Mouse (Mus musculus) R1 (cell line): ENCODE data around the gene Ppp1r1b.
"Not testable (repeated sequence)": the region's sequence is repeated elsewhere in the genome, so short reads cannot be mapped to it uniquely, and the experiment has no call there.

Source experiments
- DNase-seq: peaks from one replicate; pipeline ENCODE4 v3.0.0-alpha.2; 2018; ENCODE audit warnings: low read depth, low spot score

Ppp1r1b gene

DNA sequence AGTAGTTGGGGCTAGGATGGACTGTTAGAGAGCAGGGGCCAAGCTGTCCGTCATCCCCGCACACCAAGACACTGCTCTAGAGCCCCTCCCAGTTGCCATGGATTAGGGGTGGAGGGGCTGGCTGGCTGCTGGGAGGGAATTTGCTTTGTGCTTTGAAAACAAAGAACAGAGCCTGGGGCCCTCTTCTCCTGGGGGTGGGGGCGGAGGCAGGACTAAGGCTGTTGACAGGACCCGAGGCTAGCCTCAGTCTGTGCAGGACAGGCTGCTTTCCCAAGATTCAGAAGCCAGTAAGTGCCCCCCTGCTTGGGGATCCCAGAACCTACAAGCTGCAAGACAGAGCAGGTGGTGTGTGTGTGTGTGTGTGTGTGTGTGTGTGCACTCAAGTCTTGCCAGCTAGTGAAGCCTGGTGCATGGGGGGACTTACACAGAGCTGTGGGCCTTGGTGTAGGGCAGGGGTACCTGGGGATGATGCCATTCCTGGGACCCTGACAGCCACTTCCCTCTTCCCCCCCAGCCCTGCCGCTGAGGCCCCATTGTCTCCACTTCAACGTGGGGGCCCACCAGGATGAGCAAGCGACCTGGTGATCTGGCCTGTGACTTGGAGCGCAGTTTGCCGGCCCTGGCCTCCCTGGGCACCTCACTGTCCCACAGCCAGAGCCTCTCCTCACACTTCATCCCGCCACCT, 23.5 kb downstream of the Ppp1r1b start:
- DNase-seq: peak; percentile 83

DNA sequence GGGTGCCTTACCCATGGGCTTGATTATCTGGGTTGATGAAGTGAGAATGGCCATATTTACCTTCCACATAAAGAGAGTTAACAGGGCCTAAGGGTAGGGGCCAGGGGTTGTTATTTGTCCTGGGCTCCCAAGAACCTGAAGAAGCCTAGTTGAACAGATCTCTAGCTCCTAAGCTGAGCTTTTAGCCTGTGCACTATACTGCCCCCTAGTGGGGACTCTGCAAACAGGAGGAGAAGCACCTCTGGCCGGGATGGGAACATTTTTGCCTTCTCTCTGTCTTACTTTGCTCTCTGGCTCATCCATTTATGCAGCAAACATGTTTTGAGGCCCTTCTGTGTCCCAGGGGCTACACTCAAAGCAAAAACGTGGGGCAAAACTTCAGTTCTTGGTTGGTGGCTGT, 24.2 kb downstream of the Ppp1r1b start:
- DNase-seq: peak; percentile 81

DNA sequence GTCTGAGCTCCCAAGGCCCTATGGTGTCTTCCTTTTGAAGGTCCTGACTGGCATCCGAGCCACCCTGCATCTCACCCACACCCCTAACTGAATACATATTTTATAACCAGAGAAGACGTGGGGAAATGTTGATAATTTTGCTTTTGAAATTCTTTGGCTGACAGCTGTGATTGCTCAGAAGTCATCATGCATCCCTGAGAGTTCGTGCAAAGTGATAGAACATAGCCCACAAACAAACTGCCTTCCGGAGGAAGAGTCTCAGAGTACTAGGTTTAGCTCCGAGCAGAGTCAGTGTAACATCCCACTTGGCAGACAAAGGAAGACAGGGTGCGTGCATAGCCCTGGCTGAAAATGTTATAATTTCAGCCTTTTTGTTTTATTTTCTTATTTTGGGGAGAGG, 25.0 kb downstream of the Ppp1r1b start:
- DNase-seq: no peak

DNA sequence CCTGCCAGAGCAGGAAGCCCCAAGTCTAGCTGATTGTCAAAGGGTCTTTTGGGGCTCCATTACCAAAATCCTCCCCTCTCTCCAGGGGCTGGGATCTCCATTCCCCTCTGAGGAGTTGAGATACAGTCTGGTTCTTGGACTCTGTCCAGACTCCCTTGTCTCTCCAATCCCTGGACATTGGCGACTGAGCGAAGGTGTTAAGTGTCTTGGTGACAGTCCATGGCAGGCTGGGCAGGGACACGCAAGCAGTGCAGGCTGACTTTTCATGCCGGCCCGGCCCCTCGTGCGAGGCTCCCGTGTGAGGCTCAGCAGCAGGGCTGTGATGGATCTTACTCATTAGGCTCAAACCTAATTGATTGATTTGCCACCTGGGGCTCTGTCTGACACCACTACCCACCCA, 26.1 kb downstream of the Ppp1r1b start:
- DNase-seq: no peak

DNA sequence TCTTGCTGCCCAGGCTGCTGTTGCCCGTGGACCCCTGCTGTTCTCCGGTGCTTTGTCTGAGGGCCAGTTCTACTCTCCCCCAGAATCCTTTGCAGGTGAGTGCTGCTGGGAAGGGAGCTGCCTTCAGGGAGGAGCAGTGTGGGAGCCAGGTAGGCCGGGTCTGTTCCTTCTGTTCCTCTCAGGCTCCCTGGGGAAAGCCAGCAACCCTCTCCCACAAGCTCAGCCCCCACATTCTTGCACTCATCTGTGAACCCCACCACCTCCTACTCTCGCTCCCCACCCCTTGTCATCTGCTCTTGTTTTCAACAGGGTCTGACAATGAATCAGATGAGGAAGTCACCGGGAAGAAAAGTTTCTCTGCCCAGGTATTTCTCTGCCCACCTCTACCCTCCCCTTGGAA, 28.6 kb downstream of the Ppp1r1b start:
- no peak for DNase-seq

DNA sequence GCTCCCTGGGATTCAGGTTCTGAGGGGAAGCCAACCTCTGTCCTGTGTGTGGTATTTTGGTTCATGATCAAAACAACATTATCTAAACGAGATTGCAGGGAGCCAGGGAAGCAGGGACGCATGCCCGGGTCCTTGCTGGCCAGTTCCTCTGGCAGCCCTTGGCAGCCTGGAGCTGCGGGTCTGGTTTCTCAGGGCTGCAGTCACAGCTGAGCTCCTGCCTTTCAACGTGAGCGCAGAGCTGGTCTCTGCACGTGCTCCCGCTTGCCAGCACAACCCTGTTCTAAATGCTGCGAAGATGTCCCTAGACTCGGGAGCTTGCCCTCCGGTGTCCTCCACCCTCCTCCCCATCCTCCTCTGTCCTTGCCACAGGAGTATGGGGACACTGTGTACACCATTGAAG, 29.6 kb downstream of the Ppp1r1b start:
- DNase-seq: no peak

DNA sequence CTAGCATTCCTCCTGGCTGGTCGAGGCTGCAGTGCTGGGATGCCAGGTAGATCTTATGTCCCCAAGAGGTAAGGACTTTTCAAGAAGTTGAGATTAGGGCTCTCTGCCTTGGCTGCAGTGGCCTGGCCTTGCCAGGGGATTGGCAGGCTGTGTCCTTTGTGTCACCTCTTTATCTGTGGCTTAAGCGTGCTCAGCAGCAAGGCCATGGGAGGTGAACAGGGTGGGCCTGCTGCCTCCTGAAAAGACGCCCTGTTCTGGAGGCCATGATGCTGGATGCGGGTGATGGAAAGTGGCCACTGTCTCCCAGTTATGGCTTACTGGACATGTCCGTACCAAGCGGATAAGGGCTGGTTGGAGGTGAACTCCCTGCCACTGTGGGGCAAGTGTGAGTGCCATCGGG, 31.2 kb downstream of the Ppp1r1b start:
- DNase-seq: no peak

DNA sequence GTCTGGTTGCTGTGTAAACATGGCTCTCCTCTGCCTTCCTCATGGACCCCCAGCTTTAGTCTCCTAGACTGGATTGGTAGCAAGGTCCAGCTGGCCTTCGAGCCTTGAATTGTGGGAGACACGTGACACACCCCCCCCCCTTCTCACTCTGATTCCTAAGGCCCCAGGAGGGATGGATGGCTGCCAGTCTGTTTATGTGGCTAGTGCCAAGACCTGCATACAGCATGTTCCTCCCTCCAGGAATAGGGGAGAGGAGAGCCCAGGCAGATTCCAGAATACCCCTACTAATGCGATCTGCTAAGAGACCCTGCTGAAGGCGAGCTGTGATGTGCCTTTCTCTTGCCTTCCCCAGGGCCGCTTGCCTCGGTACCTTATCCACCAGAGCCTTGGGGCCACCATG, 31.9 kb downstream of the Ppp1r1b start:
- no peak for DNase-seq

DNA sequence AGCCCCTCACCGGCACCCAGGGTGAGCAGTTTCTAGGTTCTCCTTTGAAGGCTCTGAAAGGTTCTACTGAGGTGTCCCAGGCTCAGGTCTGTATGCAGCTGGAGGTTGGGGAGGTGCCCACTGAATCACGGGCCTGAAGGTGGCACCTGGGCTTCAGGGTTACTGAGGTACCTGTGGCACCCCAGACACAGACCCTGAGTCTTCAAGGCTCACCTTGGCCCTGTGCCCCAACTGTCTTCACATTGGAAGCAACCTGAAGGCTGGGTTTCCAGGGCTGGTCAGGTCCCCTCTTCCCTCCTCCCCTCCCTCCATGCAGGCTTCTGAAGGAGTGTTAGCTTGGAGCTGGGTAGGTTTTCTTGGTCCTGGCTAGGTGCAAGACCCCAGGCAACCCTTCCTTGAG, 33.4 kb downstream of the Ppp1r1b start:
- DNase-seq: no peak

DNA sequence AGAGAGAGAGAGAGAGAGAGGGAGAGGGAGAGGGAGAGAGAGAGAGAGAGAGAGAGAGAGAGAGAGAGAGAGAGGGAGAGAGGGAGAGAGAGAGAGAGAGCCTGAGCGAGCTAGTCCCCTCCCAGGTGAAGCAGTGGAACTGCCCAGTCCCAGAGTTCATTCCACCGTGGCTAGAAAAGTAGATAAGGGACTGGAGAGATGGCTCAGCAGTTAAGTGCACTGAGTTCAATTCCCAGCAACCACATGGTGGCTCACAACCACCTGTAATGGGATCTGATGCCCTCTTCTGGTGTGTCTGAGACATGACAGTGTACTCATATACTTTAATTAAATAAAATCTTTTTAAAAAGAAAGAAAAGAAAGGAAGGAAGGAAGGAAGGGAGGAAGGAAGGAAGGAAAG, 34.2 kb downstream of the Ppp1r1b start:
- not testable (repeated sequence) for DNase-seq

DNA sequence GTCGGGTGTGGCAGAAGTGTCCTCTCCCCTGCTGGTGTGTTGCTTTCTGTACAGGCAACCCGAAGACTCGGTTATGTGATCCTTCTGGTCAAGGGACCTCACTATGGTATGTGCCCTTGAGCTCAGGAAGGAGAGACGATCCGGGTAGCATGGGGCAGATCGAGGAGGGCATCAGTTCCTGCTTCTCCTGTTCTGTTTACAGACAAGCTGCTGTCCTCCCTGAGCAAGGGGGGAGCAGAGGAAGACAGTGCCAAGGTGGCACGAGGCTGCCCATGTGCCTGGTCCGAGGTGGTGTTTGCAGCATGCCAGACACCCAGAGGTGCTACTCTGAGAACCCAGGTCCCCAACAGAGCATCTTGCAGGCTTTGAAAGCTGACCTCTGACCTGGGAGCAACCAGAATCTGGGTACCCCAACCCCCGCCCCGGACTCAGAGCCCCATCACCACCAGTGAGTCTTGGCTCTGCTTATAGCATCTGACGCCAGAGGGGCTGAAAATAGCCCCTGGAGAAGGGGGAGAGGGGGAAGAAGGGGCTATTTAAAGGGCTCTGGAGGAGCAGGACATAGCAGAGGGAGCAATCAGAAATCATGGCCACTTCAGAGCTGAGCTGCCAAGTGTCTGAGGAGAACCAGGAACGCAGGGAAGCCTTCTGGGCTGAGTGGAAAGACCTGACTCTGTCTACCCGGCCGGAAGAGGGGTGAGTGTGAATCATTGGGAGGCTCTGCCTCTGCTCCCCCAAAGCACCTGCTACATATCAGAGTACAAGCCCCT, 35.2 kb downstream of the Ppp1r1b start, which contains the start of gene Tcap:
Tcap (plus strand) TSS at position 551 of the 770 bp plus-strand sequence.
- DNase-seq: no peak

DNA sequence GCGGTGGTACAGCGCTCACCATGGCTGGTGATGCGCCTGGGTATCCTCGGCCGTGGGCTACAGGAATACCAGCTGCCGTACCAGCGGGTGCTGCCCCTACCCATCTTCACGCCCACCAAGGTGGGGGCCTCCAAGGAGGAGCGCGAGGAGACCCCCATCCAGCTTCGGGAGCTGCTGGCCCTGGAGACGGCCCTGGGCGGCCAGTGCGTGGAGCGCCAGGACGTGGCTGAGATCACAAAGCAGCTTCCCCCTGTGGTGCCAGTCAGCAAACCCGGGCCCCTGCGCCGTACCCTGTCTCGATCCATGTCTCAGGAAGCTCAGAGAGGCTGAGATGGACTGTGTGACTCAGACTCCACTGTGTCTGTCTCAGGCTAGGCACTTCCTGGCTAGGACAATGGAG, 36.0 kb downstream of the Ppp1r1b start:
- DNase-seq: no peak

DNA sequence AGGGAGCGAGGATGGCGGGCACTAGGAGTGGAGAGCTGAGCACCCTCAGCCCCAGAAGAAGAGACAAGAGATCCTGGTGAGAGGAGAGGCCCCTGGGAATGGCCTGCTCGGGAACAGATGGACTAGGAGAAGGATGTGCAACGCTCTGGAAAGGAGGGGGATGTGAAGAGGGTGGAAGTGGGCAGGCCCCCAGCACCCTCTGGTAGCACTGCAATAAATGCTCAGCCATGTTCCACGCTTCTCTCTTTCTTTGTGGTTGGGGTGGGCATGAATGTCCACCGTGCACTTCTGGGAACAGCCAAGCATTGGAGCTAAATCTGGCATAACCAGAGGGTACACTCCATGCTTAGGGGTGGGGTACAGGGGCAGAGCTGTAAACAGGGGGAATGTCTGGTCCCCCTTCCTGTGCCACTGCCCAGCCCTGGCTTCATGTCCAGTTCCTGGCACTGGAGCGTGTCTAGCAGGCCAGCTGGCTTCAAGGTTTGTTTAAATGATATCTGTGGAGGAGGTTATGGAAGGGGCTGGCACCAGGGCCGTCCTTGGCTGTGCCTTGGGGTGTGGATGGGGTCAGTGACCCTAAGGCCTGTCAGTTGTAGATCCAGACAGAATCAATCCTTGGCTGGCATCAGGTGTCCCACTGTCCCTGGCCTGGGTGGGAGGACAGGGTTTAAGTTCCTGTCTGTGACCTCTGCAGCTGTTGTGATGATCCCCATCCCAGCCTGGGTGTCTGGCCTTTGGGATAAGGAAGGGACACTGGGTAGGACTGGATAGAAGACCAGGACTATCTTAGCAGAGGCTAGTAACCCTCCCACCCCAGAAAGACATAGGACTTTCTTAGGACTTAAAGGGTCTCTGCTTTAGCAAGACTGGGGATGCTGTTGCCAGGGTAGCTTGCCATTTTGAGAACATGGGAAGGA, 36.8 kb downstream of the Ppp1r1b start:
- no peak for DNase-seq

DNA sequence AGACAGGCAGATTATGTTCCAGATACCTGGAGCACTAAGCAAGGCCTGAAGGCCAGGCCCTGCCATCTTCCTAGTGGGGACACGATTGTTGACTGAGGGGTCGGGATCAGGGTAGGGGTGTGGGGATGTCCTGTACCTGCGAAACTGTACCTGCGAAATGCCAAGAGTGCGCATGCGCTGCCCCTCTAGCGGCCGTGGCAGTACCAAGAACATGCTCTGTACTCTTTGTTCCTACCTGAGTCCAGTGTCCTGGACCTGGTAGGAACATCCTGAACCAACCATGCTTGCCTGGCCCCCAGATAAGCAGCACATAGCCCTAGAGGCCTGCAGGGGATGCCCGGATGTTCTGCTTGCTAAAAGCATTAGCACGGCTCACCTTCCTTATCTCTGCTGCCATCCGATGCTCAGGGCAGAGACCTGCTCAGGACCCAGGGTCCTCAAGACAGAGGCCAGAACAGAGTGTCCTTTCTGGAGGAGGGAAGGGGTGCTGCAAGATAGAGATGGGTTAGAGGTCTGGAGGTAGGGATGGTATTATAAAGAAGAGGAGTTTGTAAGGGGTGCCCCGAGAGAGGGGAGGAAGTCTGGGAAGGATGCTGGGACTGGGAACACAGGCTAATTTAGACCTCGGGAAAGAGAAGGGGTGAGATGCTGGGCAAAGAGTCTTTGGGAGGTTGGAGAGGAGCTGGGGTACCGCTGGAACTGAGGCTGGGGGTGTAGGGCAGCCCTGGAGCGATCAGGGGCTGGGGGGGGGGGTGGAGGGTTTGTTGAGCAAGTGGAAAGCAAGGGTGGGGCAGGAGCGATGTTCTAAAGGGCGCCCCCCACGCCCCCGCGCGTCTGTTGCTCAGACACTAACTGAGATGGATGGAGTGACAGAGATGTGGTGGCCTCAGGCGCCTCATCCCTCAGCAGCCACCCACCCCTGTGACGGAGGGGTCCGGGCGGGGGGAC, 37.7 kb downstream of the Ppp1r1b start, which contains the start of gene Pnmt:
Pnmt (plus strand) TSS at position 813 of the 948 bp plus-strand sequence.
- no peak for DNase-seq

DNA sequence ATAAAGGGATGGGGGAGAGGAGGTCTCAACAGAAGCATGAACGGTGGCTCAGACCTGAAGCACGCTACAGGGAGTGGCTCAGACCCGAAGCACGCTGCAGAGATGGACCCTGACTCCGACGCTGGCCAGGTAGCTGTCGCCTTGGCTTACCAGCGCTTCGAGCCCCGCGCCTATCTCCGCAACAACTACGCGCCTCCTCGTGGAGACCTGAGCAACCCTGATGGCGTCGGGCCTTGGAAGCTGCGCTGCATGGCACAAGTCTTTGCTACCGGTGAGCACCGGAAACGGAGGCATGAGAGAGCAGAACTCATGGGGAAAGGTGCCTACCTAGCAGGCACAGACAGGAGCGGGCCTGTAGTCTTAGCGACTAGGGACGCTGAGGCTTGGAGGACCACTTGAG, 38.4 kb downstream of the Ppp1r1b start:
- DNase-seq: peak; percentile 35

DNA sequence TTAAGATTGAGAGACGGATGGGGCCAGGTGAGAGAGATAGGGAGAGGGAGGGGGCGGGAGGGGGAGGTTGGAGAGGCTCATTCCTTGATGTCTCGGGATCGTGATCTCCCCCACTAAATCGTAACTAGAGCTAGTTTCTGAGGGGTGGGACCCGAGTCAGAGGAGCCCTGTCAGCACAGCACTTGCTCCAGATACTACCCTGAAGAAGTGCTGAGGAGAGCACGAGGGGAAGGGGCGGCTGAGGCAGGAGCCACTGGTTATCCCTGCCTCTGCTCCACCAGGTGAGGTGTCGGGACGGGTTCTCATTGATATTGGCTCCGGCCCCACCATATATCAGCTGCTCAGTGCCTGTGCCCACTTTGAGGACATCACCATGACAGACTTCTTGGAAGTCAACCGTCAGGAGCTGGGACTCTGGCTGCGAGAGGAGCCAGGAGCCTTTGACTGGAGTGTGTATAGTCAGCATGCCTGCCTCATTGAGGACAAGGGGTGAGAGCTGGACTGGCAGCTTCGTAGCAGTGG, 38.9 kb downstream of the Ppp1r1b start:
- DNase-seq: no peak

DNA sequence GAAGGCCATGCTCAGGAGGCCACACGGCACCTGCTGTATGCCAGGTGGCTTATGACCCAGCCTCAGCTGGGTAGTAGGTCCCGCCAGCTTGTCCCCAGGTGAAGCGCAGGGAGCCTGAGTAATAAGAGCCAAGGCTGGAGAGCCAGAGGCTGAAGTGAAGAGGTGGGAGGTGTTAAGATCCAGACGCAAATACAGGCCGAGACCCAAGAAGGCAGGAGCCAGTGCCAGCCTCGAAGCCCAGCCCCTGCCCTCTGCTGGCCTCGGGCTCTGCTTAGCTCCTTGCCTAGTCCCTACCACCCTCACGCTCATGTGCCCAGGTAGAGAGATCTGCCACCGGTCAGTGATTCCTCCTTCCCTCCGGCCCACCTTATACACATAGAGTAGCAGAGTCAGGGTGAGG, 40.1 kb downstream of the Ppp1r1b start:
- no peak for DNase-seq

DNA sequence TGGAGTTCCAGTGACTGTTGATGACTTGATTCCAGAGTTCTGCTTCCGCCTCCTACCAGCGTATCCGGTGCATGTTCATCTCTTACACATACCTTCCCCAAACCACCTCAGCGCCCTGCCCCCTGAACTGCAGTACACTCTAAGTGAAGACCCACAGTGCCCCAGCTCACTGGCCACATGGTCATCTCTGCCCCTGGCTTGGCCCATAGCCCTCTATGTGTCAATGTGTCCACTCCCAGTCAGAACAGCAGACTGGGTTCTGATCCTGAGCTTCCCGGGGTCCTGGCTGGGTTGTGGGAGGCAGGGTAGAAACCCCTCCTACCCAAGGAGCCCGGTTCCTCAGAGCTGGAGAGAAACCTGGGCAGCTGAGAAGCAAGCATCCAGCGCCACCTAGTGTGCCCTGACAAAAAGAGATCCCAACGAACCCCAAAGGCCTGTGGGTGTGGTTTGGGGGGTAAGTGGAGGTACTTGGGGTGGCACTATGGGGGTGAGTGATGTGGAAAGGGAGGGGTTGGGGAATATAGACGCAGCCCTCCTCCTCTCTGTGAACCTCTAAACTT, 41.1 kb downstream of the Ppp1r1b start:
- peak; percentile 60 for DNase-seq

DNA sequence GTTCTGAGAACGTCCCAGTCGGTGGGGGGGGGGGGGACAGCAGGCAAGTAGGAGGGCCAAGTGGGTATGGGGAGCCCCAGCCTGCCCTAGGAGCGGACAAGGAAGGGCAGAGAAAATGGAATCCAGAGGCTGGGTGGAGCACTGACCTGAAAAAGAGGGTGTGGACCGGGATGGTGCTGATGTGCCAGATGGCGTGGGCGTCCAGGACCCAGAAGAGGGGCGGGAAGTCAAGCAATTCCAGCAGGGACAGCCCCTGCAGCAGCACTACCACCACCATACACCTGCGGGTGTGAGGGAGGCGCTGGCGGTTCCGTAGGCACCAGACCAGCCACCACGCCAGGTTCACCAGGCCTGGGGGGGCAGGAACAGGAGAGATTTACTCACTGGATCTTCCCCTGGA, 41.9 kb downstream of the Ppp1r1b start:
- DNase-seq: no peak

DNA sequence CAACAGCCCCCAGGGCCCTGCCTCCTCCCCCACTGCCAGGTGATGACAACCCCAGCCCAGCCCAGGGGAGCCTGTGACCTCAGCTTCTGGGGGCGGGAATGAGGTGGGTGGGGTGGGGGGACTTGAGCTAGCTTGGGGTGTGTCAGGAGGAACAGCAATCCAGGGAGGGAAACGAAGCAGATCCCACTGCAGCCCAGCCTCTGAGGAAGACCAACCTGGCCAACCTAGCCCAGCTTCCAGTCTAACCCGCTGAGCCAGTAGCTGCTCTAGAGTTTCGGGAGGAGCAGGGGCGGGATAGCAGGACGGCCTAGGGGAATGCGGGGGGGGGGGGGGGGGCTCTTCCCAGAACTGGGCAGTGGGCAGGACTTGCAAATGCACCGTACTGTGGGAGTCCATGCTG, 43.8 kb downstream of the Ppp1r1b start:
- no peak for DNase-seq
